Mouse (Mus musculus): ENCODE results near the gene Unc80. TPM values are rescaled to one million over a fixed set of nuclear protein-coding genes. Genes with fewer than 3 reads are reported as not detected.

The Unc80 gene
- 0.31 and 0.63 TPM in 2 replicates for polyA plus RNA-seq (2015; fragmentation: Nextera tagmentation; extraction: Ambion mirVana)

DNA sequence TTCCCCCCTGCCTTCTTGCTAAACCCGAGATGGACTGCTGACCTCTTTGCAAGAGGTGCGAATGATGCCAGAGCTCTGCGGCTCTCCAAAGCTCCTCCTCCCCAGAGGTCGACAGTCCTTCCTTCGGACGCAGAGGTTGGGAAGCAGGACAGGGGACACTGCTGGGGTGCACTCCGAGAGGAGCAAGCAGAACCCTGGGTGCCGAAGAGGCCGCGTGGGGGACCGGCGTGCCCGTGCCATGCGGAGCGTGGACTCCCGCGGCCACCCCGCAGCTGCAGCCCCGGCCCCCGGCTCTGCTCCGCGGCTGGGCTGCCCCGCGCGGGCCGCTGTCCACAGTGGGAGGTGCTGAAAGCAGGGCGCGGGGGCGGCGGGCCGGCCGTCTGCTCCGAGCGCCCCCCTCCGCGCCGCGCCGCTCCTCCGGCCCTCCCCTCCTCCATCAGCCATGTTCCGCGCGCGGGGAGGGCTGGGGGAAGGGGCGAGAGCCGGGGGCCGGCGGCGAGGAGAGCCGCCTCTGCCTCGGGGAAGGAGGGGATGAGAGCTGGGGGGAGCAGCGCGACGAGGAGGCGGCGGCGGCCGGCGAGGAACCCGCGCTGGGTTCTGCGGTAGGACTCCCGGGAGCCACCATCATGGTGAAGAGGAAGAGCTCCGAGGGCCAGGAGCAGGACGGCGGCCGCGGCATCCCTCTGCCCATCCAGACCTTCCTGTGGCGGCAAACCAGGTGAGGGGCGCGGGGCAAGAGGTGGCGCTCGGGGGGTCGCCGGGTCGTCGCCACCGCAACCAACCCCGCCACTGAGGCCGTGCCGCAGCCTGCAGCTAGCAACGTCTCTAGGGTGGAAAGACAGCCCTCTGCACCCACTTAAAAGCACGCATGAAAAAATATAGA lies at the start of gene Unc80:
Unc80 (plus strand) TSS at position 547 of the 883 bp plus-strand sequence.
- Histone ChIP-seq H3K4me1 (peaks cover 6% of the 10 kb centered on the region; the same call in 1 of the 2 replicates), H3K27ac (no peak within 1 kb of the TSS), H3K36me3 (no peaks in the 10 kb centered on the region), H3K9me3 (no peaks in the 10 kb centered on the region), H3K4me2 (peak within 1 kb of the TSS; percentile 84), H3K4me3 (replicated peaks) (peak within 1 kb of the TSS; percentile 49), H3K9ac (no peak within 1 kb of the TSS), H3K27me3 (replicated peaks) (peaks cover 9% of the 10 kb centered on the region; the same call in 1 of the 2 replicates)
- peak; percentile 84 for ATAC-seq (ENCODE audit: insufficient read depth, low FRiP score, low read depth)
- under 1% methylated on average over 40 of the region's 83 CpGs for WGBS

- Histone ChIP-seq H3K27me3 (replicated peaks) (no peaks in the 10 kb centered on the region), H3K9me3 (no peaks in the 10 kb centered on the region), H3K36me3 (no peaks in the 10 kb centered on the region), H3K9ac (no peak overlapping the region), H3K4me3 (replicated peaks) (no peak overlapping the region), H3K4me2 (no peak overlapping the region), H3K4me1 (no peaks in the 10 kb centered on the region), H3K27ac (no peak overlapping the region)
- WGBS = 93% methylated on average over 5 of the region's 5 CpGs
- no peak for ATAC-seq (ENCODE audit: insufficient read depth, low FRiP score, low read depth)
Observed at GRCm38 (mm10) chr1:66426073-66426472, 42.1 kb upstream of the Unc80 start.

- no peaks in the 10 kb centered on the region for H3K4me1 ChIP-seq
- no peak for ATAC-seq (ENCODE audit: insufficient read depth, low FRiP score, low read depth)
- H3K27me3 ChIP-seq (replicated peaks) = no peaks in the 10 kb centered on the region
- H3K36me3 ChIP-seq = no peaks in the 10 kb centered on the region
- no peak overlapping the region for H3K4me3 ChIP-seq (replicated peaks)
- H3K9ac ChIP-seq = no peak overlapping the region
- H3K9me3 ChIP-seq = no peaks in the 10 kb centered on the region
- no peak overlapping the region for H3K27ac ChIP-seq
- H3K4me2 ChIP-seq = no peak overlapping the region
Observed at GRCm38 (mm10) chr1:66430962-66431361, 37.2 kb upstream of the Unc80 start.

GRCm38 (mm10) chr1:66431472-66431871 lies 36.7 kb upstream of the Unc80 start:
- no peaks in the 10 kb centered on the region for H3K27me3 ChIP-seq (replicated peaks)
- H3K9me3 ChIP-seq = no peaks in the 10 kb centered on the region
- H3K9ac ChIP-seq = no peak overlapping the region
- H3K27ac ChIP-seq = no peak overlapping the region
- no peaks in the 10 kb centered on the region for H3K36me3 ChIP-seq
- 85% methylated on average over 6 of the region's 6 CpGs for WGBS
- H3K4me1 ChIP-seq = no peaks in the 10 kb centered on the region
- H3K4me2 ChIP-seq = no peak overlapping the region
- no peak for ATAC-seq (ENCODE audit: insufficient read depth, low FRiP score, low read depth)
- H3K4me3 ChIP-seq (replicated peaks) = no peak overlapping the region

DNA sequence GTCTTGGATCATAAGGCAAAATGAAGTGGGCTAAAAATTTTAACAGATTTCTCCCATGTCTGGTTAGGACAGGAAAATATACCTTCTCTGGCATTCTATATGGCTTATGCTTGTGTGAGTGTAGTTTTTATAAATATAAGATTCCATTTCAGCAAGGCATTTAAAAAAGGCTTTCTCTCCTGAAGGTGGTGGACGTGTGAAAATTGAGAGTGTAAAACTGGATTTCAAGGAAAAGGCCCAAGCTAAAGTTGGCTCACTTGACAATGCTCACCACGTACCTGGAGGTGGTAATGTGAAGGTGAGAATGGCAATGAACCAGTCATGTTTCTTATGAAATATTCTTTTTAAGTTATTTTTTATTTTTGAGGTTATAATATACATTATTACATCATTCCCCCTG lies 30.1 kb upstream of the Unc80 start:
- 75% methylated on average over 2 of the region's 2 CpGs for WGBS

DNA sequence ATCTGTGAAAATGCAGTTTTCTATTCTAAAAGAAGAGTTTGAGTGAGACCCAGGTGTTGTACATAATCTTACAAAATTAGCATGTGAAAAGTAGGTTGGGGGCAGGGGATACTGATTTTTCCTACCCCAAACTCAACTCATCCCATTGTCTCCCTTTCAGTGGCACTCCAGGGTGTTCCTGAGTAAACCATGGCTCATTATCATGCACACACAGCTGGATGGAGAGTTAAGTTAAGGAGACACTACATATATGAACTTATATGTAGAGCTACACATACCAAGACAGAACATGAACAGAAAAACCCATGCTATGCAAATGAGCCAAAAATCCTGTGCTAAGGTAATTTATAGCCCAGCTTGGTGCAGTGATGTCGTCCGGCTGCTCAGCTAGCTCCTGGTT lies 25.2 kb upstream of the Unc80 start:
- Histone ChIP-seq H3K36me3 (no peaks in the 10 kb centered on the region), H3K27ac (no peak overlapping the region), H3K9me3 (no peaks in the 10 kb centered on the region), H3K4me1 (no peaks in the 10 kb centered on the region), H3K4me3 (replicated peaks) (no peak overlapping the region), H3K4me2 (no peak overlapping the region), H3K9ac (no peak overlapping the region), H3K27me3 (replicated peaks) (no peaks in the 10 kb centered on the region)
- ATAC-seq (ENCODE audit: insufficient read depth, low FRiP score, low read depth) = no peak
- WGBS = 87% methylated on average over 2 of the region's 2 CpGs

More for the DNA sequence above, 30.1 kb upstream of the Unc80 start:
- H3K4me3 ChIP-seq (replicated peaks) = no peak overlapping the region
- H3K9me3 ChIP-seq = no peaks in the 10 kb centered on the region
- no peak for ATAC-seq (ENCODE audit: insufficient read depth, low FRiP score, low read depth)
- H3K4me2 ChIP-seq = no peak overlapping the region
- no peak overlapping the region for H3K9ac ChIP-seq
- H3K27ac ChIP-seq = no peak overlapping the region
- no peaks in the 10 kb centered on the region for H3K4me1 ChIP-seq
- no peaks in the 10 kb centered on the region for H3K36me3 ChIP-seq
- no peaks in the 10 kb centered on the region for H3K27me3 ChIP-seq (replicated peaks)

DNA sequence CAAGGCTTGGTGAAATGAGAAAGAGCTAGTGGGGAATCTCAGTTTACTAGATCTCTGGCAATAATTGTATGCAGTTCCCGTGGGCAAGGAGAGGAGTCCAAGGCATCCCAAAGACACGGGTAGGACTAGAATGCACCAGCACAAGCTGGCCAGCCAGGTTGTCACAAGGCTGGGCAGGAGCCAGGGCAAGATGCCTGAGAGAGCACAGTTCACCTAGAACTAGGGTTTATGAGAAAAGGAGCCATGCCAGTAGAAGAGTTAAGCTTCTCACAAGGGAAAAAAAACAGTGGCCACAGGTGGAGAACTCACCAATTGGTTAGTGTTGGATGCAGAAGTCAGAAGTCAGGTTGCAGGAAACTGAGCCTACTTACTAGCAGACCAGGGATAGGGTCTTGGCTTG lies 18.7 kb upstream of the Unc80 start:
- H3K36me3 ChIP-seq = no peaks in the 10 kb centered on the region
- WGBS = 79% methylated on average over 2 of the region's 2 CpGs

DNA sequence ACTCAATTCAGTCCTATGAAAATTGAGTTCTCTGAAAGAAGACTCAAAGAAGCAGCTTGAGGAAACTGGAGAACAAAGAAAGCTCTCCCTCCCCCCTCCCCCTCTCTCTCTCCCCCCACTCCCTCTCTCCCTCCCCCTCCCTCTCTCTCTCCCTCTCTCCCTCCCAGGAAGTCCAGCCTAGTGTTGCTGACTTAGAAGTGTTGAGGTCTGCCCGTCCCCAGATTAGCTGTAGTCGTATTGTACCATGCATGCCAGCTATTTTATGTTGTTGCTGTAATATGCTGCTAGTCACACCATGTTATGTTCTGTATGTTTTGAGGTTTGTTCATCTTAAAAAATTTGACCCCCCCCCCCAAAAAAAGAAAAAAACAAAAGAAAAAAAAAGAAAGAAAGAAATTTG lies 11.6 kb upstream of the Unc80 start:
- ATAC-seq (ENCODE audit: insufficient read depth, low FRiP score, low read depth) = no peak
- no peaks in the 10 kb centered on the region for H3K27me3 ChIP-seq (replicated peaks)
- WGBS = 31% methylated on average over 2 of the region's 2 CpGs
- no peaks in the 10 kb centered on the region for H3K4me1 ChIP-seq
- no peak overlapping the region for H3K9ac ChIP-seq
- no peak overlapping the region for H3K4me3 ChIP-seq (replicated peaks)
- no peaks in the 10 kb centered on the region for H3K36me3 ChIP-seq
- no peak overlapping the region for H3K4me2 ChIP-seq
- H3K9me3 ChIP-seq = no peaks in the 10 kb centered on the region
- H3K27ac ChIP-seq = no peak overlapping the region

More for the DNA sequence above, 18.7 kb upstream of the Unc80 start:
- H3K4me1 ChIP-seq = no peaks in the 10 kb centered on the region
- no peak for ATAC-seq (ENCODE audit: insufficient read depth, low FRiP score, low read depth)
- H3K4me3 ChIP-seq (replicated peaks) = no peak overlapping the region
- H3K27me3 ChIP-seq (replicated peaks) = no peaks in the 10 kb centered on the region
- no peak overlapping the region for H3K4me2 ChIP-seq
- no peak overlapping the region for H3K9ac ChIP-seq
- no peak overlapping the region for H3K27ac ChIP-seq
- H3K9me3 ChIP-seq = no peaks in the 10 kb centered on the region

- no peaks in the 10 kb centered on the region for H3K36me3 ChIP-seq
- no peak overlapping the region for H3K27ac ChIP-seq
- 72% methylated on average over 3 of the region's 3 CpGs for WGBS
- no peaks in the 10 kb centered on the region for H3K9me3 ChIP-seq
- H3K4me3 ChIP-seq (replicated peaks) = no peak overlapping the region
- H3K4me1 ChIP-seq = no peaks in the 10 kb centered on the region
- no peak overlapping the region for H3K4me2 ChIP-seq
- ATAC-seq (ENCODE audit: insufficient read depth, low FRiP score, low read depth) = no peak
- H3K27me3 ChIP-seq (replicated peaks) = no peaks in the 10 kb centered on the region
- no peak overlapping the region for H3K9ac ChIP-seq
Observed at GRCm38 (mm10) chr1:66457747-66458146, 10.4 kb upstream of the Unc80 start.

- no peak for ATAC-seq (ENCODE audit: insufficient read depth, low FRiP score, low read depth)
- 63% methylated on average over 3 of the region's 3 CpGs for WGBS
- no peaks in the 10 kb centered on the region for H3K36me3 ChIP-seq
Observed at GRCm38 (mm10) chr1:66459394-66459793, 8.8 kb upstream of the Unc80 start.

DNA sequence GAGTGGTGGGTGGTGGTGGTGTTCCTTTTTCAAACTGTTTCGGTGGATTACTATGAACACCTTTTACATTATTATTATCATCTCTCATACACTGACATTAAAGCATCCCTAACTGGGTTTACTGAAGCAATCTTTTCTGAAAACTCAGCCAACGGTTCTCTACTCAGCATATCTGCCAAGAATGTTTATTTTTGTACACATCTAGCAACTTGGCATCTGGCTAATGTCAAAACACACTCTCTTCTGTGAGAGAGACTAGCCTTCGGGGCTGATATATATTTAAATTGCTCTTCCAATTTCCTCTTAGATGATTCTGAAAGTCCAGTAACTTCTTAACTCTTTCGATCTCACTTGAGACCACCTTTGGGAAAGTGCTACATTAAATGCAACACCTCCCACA lies 7.3 kb upstream of the Unc80 start:
- Histone ChIP-seq H3K27me3 (replicated peaks) (no peaks in the 10 kb centered on the region), H3K4me2 (no peak overlapping the region), H3K4me1 (no peaks in the 10 kb centered on the region), H3K36me3 (no peaks in the 10 kb centered on the region), H3K9me3 (no peaks in the 10 kb centered on the region), H3K27ac (no peak overlapping the region), H3K9ac (no peak overlapping the region), H3K4me3 (replicated peaks) (no peak overlapping the region)
- no peak for ATAC-seq (ENCODE audit: insufficient read depth, low FRiP score, low read depth)
- WGBS = 57% methylated on average over 4 of the region's 4 CpGs

More at GRCm38 (mm10) chr1:66459394-66459793, 8.8 kb upstream of the Unc80 start:
- no peak overlapping the region for H3K4me2 ChIP-seq
- no peaks in the 10 kb centered on the region for H3K9me3 ChIP-seq
- H3K4me1 ChIP-seq = no peaks in the 10 kb centered on the region
- H3K9ac ChIP-seq = no peak overlapping the region
- H3K27ac ChIP-seq = no peak overlapping the region
- no peak overlapping the region for H3K4me3 ChIP-seq (replicated peaks)
- H3K27me3 ChIP-seq (replicated peaks) = no peaks in the 10 kb centered on the region

GRCm38 (mm10) chr1:66468704-66469020 lies 495 bp downstream of the Unc80 start:
- Histone ChIP-seq H3K36me3 (no peaks in the 10 kb centered on the region), H3K4me3 (replicated peaks) (peak overlapping the region; percentile 49), H3K4me2 (peak overlapping the region; percentile 84), H3K9ac (no peak overlapping the region), H3K9me3 (no peaks in the 10 kb centered on the region), H3K4me1 (peaks cover 6% of the 10 kb centered on the region; the same call in 1 of the 2 replicates), H3K27me3 (replicated peaks) (peaks cover 9% of the 10 kb centered on the region; the same call in 1 of the 2 replicates), H3K27ac (no peak overlapping the region)
- WGBS = 31% methylated on average over 3 of the region's 3 CpGs
- no peak for ATAC-seq (ENCODE audit: insufficient read depth, low FRiP score, low read depth)
